Mouse (Mus musculus): ENCODE data around the gene Atic. TPM values are rescaled to one million over a fixed set of nuclear protein-coding genes. Genes with fewer than 3 reads are reported as not detected.

Atic gene
- polyA plus RNA-seq (2015; fragmentation: Nextera tagmentation; extraction: Ambion mirVana), result 80.0 and 83.3 TPM in 2 replicates

DNA sequence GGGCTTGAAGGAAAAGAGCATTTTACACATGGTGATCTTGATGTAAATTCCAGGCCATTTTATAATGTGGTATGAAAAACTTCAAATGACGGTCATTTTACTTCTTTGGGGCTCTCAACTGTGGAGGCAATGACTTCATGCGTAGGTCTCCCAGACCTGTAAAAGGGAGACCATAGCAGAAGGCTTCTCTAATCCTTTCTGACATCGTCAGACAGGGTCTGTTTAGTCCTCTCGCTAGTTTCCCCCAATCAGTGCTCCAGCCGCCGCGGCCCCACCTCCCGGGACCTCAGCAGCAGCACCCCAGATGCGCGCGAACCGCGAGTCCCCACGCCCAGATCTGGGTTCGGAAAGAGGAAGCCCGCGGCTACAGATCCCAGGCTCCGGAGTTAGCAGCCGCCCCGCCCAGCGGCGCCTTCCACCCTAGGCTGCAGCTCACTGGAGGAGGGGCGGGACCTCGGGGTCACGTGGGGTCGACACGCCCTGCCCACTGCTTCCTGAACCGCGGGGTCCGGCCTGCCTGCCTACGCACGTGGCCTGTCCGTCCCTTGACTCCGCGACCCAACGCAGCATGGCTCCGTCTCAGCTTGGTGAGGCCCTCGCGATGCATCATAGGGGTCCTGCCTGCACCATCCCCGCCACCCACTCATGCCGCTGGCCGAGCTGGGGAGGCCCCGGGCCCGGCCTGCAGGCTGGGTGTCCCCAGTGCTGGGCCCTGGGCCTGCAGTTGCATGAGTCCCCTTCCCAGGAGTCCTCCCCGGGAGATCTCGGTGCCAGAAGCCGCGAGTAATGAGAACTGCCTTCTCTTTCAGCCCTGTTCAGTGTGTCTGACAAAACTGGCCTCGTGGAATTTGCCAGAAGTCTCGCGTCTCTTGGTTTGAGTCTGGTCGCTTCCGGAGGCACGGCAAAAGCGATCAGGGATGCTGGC lies at the start of gene Atic:
TSS of gene Atic (plus strand) at position 463 of the 925 bp plus-strand sequence.
- Histone ChIP-seq H3K9me3 (no peaks in the 10 kb centered on the region), H3K4me2 (replicated peaks) (peak within 1 kb of the TSS; percentile 86), H3K27me3 (replicated peaks) (no peaks in the 10 kb centered on the region), H3K9ac (peak within 1 kb of the TSS; percentile 78), H3K4me3 (replicated peaks) (peak within 1 kb of the TSS; percentile 64), H3K4me1 (replicated peaks) (0 out of 2 replicates have a peak, but pooled peaks cover 3% of the 10 kb centered on the region), H3K27ac (peak within 1 kb of the TSS; percentile 84), H3K36me3 (peaks cover 14% of the 10 kb centered on the region)
- under 1% methylated on average over 55 of the region's 55 CpGs for WGBS
- ATAC-seq, result peak; percentile 100

DNA sequence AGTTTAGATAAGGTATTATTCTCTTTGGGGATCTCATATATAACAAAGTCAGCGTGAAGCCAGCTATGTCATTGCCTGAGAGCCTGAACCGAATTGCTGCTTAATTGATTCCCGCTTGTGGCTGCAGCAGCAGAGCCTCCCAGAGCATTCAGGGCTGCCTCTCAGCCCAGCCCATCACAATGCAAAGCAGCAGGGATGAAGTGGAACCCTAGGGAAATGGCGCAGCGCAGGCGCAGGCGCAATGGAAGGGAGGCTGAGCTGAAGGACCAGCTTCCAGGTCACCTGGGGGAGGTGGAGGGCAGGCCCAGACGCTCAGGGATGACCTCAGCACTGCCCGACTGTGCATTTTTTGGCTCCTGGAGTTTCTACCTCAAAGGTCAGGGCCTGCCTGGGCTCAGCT lies 49.7 kb upstream of the Atic start:
- 28% methylated on average over 9 of the region's 9 CpGs for WGBS
- Histone ChIP-seq H3K27me3 (replicated peaks) (no peaks in the 10 kb centered on the region), H3K27ac (no peak overlapping the region), H3K9ac (no peak overlapping the region), H3K36me3 (no peaks in the 10 kb centered on the region), H3K9me3 (no peaks in the 10 kb centered on the region), H3K4me1 (replicated peaks) (no peaks in the 10 kb centered on the region), H3K4me2 (replicated peaks) (no peak overlapping the region), H3K4me3 (replicated peaks) (no peak overlapping the region)
- no peak for ATAC-seq

DNA sequence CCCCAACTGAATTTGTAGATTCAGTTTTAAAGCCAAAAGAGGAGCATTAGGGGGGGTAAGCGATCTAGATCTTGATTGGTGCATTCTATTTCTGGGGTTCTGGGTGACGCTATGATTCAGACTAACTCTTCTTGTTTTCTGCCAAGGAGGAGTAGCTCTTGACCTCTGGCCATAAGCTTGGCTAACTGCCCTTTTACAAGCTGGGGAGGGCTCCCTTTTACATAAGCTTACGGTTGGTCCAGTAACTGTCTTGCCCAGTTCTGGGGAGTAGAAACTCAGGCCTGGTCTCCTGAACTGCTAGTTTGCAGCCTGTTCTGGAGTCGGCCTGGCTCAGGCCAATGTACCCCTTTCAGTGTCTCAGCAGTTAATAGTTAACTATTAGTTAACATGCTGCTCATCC lies 41.9 kb upstream of the Atic start:
- Histone ChIP-seq H3K36me3 (no peaks in the 10 kb centered on the region), H3K9ac (no peak overlapping the region), H3K4me2 (replicated peaks) (no peak overlapping the region), H3K4me1 (replicated peaks) (no peaks in the 10 kb centered on the region), H3K9me3 (no peaks in the 10 kb centered on the region), H3K4me3 (replicated peaks) (no peak overlapping the region), H3K27me3 (replicated peaks) (no peaks in the 10 kb centered on the region), H3K27ac (no peak overlapping the region)
- 72% methylated on average over 4 of the region's 4 CpGs for WGBS
- ATAC-seq, result no peak

DNA sequence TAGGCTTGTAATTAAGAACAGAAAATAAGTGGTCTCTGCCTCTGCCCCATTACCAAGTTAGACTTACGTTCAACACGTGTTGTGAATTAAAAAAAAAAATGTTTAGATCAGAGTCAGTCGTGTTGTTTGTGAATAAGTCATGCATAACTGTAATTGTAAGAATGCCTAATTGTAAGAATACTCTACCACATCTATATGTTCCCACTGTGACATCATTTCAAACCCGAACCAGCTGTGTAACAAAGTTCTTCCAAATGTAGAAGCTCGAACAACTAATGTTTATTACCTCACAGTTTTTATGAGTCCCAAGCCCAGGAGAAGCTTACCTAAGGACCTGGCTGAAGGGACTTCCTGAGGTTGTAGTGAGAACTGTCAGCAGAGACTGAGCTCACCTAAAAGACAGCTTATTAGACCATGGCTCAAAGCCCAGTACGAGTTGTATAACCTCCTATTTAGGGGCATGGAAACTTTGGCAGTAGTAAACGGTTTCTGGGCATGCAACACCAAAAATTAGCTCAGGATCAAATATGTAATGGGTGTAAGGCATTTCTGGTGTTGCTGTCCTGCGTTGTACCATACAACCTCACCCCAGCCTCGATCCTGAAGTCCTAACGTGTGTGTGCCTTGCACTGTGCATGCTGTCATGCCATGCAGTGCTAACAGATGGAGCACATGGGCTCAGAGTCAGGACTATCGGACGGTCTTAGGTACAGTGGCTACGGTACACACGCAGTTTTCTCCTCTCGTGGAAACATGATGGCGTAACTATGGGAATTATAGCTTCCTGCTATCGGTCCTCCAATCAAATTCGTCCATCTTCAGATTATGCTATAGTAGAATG lies 27.9 kb upstream of the Atic start:
- H3K4me3 ChIP-seq (replicated peaks), result no peak overlapping the region
- no peaks in the 10 kb centered on the region for H3K36me3 ChIP-seq
- H3K27me3 ChIP-seq (replicated peaks), result no peaks in the 10 kb centered on the region
- H3K4me2 ChIP-seq (replicated peaks), result no peak overlapping the region
- no peaks in the 10 kb centered on the region for H3K9me3 ChIP-seq
- ATAC-seq, result no peak
- no peak overlapping the region for H3K9ac ChIP-seq
- WGBS, result 83% methylated on average over 18 of the region's 18 CpGs
- no peak overlapping the region for H3K27ac ChIP-seq
- H3K4me1 ChIP-seq (replicated peaks), result no peaks in the 10 kb centered on the region

DNA sequence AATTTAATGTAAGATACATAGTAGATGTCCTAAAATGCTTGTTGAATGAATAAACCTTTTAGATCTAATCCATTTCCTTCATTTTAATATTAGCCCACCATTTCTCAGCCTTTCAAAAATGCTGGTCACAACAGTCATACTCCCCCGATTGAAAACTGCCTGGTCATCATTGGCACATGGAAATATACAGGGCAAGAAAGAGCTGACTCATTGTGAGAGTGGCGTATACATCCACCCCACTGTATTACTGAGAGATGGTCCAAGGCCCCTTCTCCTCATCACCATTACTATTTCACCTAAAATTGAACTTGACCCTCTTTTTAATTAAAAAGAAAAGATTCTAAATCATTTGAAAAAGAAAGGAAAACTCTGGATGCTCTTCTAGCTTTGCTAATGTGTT lies 26.2 kb upstream of the Atic start:
- Histone ChIP-seq H3K4me1 (replicated peaks) (no peaks in the 10 kb centered on the region), H3K9ac (no peak overlapping the region), H3K4me2 (replicated peaks) (no peak overlapping the region), H3K4me3 (replicated peaks) (no peak overlapping the region), H3K9me3 (no peaks in the 10 kb centered on the region), H3K27ac (no peak overlapping the region), H3K36me3 (no peaks in the 10 kb centered on the region), H3K27me3 (replicated peaks) (no peaks in the 10 kb centered on the region)
- WGBS, result 84% methylated on average over 2 of the region's 2 CpGs
- no peak for ATAC-seq

DNA sequence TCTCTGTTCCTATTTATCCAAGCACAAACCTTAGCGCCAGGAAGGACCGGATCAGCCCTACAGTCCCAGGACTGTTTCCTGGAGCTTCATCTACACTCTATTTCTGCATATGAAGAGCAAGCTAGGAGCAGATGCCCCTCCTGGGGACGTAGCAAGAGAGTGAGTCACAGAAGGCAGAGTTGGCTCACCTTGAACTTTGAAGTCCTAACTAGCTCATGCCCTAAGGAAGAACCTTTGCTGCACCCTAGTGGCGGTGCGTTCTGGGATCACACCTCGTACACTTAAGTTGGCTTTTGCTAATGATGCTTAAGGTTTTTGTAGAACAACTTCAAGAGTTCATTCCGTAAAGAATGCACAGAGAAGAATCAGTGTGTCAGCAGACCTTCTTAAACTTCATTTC lies 25.3 kb upstream of the Atic start:
- no peaks in the 10 kb centered on the region for H3K36me3 ChIP-seq
- no peak overlapping the region for H3K4me2 ChIP-seq (replicated peaks)
- no peaks in the 10 kb centered on the region for H3K9me3 ChIP-seq
- no peak overlapping the region for H3K9ac ChIP-seq
- ATAC-seq, result peak; percentile 56
- H3K4me3 ChIP-seq (replicated peaks), result no peak overlapping the region
- no peak overlapping the region for H3K27ac ChIP-seq
- 21% methylated on average over 7 of the region's 7 CpGs for WGBS
- no peaks in the 10 kb centered on the region for H3K27me3 ChIP-seq (replicated peaks)
- H3K4me1 ChIP-seq (replicated peaks), result no peaks in the 10 kb centered on the region

DNA sequence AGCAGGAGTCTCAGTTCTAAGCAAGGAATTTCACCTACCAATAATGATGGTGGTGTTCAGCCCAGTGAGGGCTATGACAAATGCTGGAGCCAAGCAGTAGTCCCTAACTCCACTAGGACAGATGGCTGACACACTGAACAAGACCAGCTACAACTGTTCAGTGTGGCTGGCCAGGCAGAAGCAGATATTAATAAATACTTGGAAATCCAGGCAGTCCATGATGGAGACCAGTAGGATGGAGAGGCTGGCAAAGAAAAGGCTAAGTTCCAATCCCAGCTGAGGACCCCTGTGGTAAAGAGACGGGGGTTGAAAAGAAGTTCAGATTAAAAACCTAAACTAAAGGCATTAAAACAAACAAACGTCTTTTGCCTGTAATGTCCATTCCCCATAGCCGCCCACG lies 17.3 kb upstream of the Atic start:
- Histone ChIP-seq H3K27me3 (replicated peaks) (no peaks in the 10 kb centered on the region), H3K27ac (no peak overlapping the region), H3K9ac (no peak overlapping the region), H3K4me3 (replicated peaks) (no peak overlapping the region), H3K4me2 (replicated peaks) (no peak overlapping the region), H3K4me1 (replicated peaks) (no peaks in the 10 kb centered on the region), H3K9me3 (no peaks in the 10 kb centered on the region), H3K36me3 (no peaks in the 10 kb centered on the region)
- WGBS, result 84% methylated on average over 4 of the region's 4 CpGs
- ATAC-seq, result no peak

DNA sequence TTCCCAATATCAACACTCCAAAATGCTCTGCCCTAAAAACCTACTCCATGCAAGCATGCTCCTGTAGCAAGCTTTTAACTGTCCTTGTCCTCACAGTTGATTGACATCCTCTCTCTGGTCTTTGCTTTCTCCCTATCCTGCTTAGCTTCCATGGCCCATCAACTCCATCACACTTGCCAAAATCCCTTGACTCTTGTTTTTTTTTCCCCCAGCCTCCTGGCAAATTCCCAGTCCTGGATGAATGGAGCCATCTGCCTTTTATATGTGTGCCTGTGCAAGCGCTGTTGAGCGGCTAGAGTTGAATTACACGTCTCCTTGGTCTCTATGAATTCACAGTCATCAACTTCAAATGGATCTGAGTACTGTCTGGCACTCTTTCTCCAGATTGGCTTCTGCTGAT lies 16.5 kb upstream of the Atic start:
- no peaks in the 10 kb centered on the region for H3K9me3 ChIP-seq
- WGBS, result 80% methylated on average over 3 of the region's 3 CpGs

DNA sequence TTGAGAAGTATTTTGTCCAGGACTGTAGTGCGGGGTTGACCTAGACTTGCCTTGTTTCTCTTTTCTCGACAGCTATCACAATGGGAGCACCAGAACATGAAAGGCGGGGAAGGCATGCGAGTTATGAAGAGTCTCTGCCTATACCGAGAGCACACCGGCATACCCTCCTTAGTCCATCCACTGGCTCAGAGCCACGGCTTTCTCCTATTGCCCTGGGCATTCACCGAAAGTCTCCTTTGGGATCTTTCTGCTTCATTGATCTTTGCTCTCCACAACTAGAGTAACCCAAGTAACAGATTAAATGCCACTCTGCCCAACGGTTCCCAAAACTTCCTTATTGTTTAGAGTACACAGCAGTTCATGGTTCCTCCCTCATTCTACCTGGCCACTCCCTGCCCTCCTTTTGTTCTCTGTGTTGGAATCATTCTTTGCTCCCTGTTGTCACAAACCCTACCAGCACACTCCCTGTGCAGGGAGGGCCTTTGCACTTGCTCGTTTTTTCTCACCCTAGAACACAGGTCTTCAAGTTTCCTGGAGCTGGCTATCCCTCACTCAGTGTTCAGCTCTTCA lies 6.2 kb upstream of the Atic start:
- H3K36me3 ChIP-seq, result no peaks in the 10 kb centered on the region
- no peak overlapping the region for H3K27ac ChIP-seq
- no peak overlapping the region for H3K9ac ChIP-seq
- WGBS, result 77% methylated on average over 10 of the region's 10 CpGs
- no peaks in the 10 kb centered on the region for H3K4me1 ChIP-seq (replicated peaks)
- no peaks in the 10 kb centered on the region for H3K27me3 ChIP-seq (replicated peaks)
- H3K9me3 ChIP-seq, result no peaks in the 10 kb centered on the region
- no peak overlapping the region for H3K4me3 ChIP-seq (replicated peaks)
- H3K4me2 ChIP-seq (replicated peaks), result no peak overlapping the region
- 0 out of 2 replicates have a peak, but pooled peaks have one; percentile 20 for ATAC-seq

More for the DNA sequence above, 16.5 kb upstream of the Atic start:
- Histone ChIP-seq H3K9ac (no peak overlapping the region), H3K36me3 (no peaks in the 10 kb centered on the region), H3K27me3 (replicated peaks) (no peaks in the 10 kb centered on the region), H3K27ac (no peak overlapping the region), H3K4me2 (replicated peaks) (no peak overlapping the region), H3K4me1 (replicated peaks) (no peaks in the 10 kb centered on the region), H3K4me3 (replicated peaks) (no peak overlapping the region)
- no peak for ATAC-seq

DNA sequence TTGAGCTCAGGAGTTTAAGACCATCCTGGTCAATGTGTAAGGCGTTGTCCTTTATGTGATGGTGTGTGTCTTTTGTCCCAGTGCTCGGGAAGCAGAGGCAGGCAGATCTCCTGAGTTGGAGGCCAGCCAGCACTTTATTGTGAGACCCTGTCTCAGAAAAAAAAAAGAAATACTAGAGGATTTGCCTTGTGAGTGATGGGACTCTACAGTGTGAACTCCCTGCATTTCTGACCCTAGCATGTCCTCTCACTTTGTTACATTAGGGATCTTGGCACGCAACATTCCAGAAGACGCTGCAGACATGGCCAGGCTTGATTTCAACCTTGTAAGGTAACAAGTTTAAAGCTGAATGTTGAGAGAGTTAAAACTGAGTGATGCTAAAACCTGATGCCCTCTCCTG lies 3.7 kb downstream of the Atic start:
- Histone ChIP-seq H3K9me3 (no peaks in the 10 kb centered on the region), H3K4me3 (replicated peaks) (no peak overlapping the region), H3K36me3 (peaks cover 35% of the 10 kb centered on the region), H3K27ac (no peak overlapping the region), H3K27me3 (replicated peaks) (no peaks in the 10 kb centered on the region), H3K4me2 (replicated peaks) (no peak overlapping the region), H3K9ac (no peak overlapping the region), H3K4me1 (replicated peaks) (0 out of 2 replicates have a peak, but pooled peaks cover 3% of the 10 kb centered on the region)
- no peak for ATAC-seq
- 93% methylated on average over 4 of the region's 4 CpGs for WGBS

DNA sequence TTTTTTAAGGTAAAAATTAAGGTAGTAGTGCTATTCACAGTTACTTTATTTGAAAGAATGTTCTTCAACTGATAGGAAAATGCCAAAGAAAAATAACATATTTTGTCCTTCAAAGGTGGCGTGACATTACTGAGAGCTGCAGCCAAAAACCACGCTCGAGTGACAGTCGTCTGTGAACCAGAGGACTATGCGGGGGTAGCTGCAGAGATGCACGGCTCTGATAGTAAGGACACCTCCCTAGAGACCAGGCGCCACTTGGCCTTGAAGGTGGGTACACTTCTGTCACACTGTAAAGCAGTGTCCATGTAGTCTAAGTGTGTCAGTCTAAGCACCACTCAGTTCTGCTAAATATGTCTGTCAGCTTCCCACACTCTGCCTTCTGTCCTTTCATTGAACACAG lies 7.3 kb downstream of the Atic start:
- no peak for ATAC-seq
- no peaks in the 10 kb centered on the region for H3K9me3 ChIP-seq
- 91% methylated on average over 7 of the region's 7 CpGs for whole genome bisulfite sequencing

More for the DNA sequence above, 7.3 kb downstream of the Atic start:
- Histone ChIP-seq H3K9ac (no peak overlapping the region), H3K4me2 (replicated peaks) (no peak overlapping the region), H3K27me3 (replicated peaks) (no peaks in the 10 kb centered on the region), H3K4me3 (replicated peaks) (no peak overlapping the region), H3K36me3 (peaks cover 57% of the 10 kb centered on the region), H3K4me1 (replicated peaks) (no peaks in the 10 kb centered on the region), H3K27ac (no peak overlapping the region)

All from intestine, embryonic 15.5 days (tissue).